Mouse (Mus musculus) megakaryocyte, embryonic 14.5 days (primary cell): Measurements from ENCODE around the gene Mansc4.

Experiments used
- FLI1 ChIP-seq: IDR thresholded peaks from 2 replicates; pipeline ENCODE4 v1.6.1; 2012; ENCODE audit warnings: low read length, inconsistent platforms, mixed read lengths
- GATA1 ChIP-seq: IDR thresholded peaks from 3 replicates; pipeline ENCODE4 v1.6.1; 2012; ENCODE audit warnings: mixed read lengths, low read length, inconsistent platforms, borderline replicate concordance

DNA sequence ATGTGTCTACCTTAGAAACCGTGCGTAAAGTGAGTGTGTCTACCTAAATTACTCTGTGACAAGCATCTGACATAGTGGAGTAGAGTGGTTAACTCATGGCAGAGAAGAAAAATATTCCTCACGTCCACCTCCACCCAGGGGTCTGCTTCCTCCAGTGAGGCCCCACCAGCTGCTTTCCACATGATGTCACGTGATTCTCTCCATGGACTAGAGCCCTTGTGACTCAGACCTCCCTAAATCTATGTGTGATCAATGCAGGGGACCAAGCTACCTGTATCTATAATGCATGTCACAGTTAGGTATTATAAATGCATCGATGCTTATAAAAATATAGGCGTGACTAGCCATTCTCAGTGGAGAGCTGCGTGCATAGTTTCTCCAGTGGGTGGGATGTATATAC lies 7.9 kb upstream of the Mansc4 start:
- no peak for TF ChIP-seq GATA1
- TF ChIP-seq FLI1, result no peak
